Mouse (Mus musculus) kidney, postnatal 0 days (tissue): ENCODE measurements around the gene Rars. TPM values are rescaled to one million over a fixed set of nuclear protein-coding genes. Genes with fewer than 3 reads are reported as not detected.
"Not testable (repeated sequence)": the region's sequence is repeated elsewhere in the genome, so short reads cannot be mapped to it uniquely, and the experiment has no call there.

Experiments used
- ATAC-seq: fragments of 200-750 bp; cut with Nextera tagmentation; replicated peaks from 2 replicates; pipeline ENCODE4 v1.8.0; 2017; ENCODE audit warnings: low read depth, moderate number of reproducible peaks, moderate TSS enrichment, moderate library complexity; ENCODE audit not compliant: low FRiP score
- DNase-seq: peaks from one replicate; pipeline ENCODE4 v3.0.0-alpha.2; 2016; ENCODE audit warnings: low spot score
- H3K27ac ChIP-seq: fragments of 300-500 bp; sonication (generic); 2 replicates; pipeline ENCODE4 v1.5.1; 2014; ENCODE audit warnings: mild to moderate bottlenecking
- H3K27me3 ChIP-seq: fragments of 300-500 bp; sonication (generic); 2 replicates; pipeline ENCODE4 v1.6.1; 2014; ENCODE audit warnings: low read length, mixed read lengths; ENCODE audit not compliant: insufficient read depth
- H3K36me3 ChIP-seq: fragments of 300-500 bp; sonication (generic); 2 replicates; pipeline ENCODE4 v1.6.1; 2014; ENCODE audit warnings: low read length, mixed read lengths; ENCODE audit not compliant: insufficient read depth
- H3K4me1 ChIP-seq: fragments of 300-500 bp; sonication (generic); replicated peaks from 2 replicates; pipeline ENCODE4 v1.6.1; 2014; ENCODE audit warnings: antibody characterized with exemption, low read length, mixed read lengths; ENCODE audit not compliant: insufficient read depth
- H3K4me2 ChIP-seq: fragments of 300-500 bp; sonication (generic); 2 replicates; pipeline ENCODE4 v1.6.1; 2014; ENCODE audit warnings: mild to moderate bottlenecking, low read length, moderate library complexity, mixed read lengths
- H3K4me3 ChIP-seq: fragments of 300-500 bp; sonication (generic); replicated peaks from 2 replicates; pipeline ENCODE4 v1.5.1; 2014; ENCODE audit warnings: low read depth, low read length
- H3K9ac ChIP-seq: fragments of 300-500 bp; sonication (generic); 2 replicates; pipeline ENCODE4 v1.6.1; 2014; ENCODE audit warnings: low read depth, low read length
- H3K9me3 ChIP-seq: fragments of 300-500 bp; sonication (generic); replicated peaks from 2 replicates; pipeline ENCODE4 v1.6.1; 2016; ENCODE audit warnings: low read length, inconsistent platforms, mixed read lengths
- CTCF ChIP-seq: IDR thresholded peaks from 2 replicates; pipeline ENCODE4 v1.5.1; 2016; ENCODE audit warnings: antibody characterized with exemption, low read depth, mild to moderate bottlenecking, moderate library complexity
- WGBS: fragments of 180-500 bp; shearing (Covaris S2); extraction: QIAGEN DNeasy Blood & Tissue Kit; methylation state at CpG from one replicate; pipeline ENCODE4 v1.1.7; 2014; 5-methylcytosine and 5-hydroxymethylcytosine counted together
- polyA plus RNA-seq: library from polyadenylated mRNA; unstranded; fragments of >200 nt; fragmentation: Nextera tagmentation; extraction: Ambion mirVana; gene quantifications from 2 replicates; pipeline ENCODE4 v1.2.1, GENCODE M21; 2015

Rars gene
- polyA plus RNA-seq, 1 experiment from 2014 or later = 67.9 TPM

- TF ChIP-seq CTCF = no peak
- H3K4me3 ChIP-seq = no peak overlapping the region
- H3K27me3 ChIP-seq = no peaks in the 10 kb centered on the region
- H3K27ac ChIP-seq = no peak overlapping the region
- peaks cover 8% of the 10 kb centered on the region; the same call in 1 of the 2 replicates for H3K36me3 ChIP-seq
- no peaks in the 10 kb centered on the region for H3K4me1 ChIP-seq
- DNase-seq (no peak), ATAC-seq (no peak)
- H3K4me2 ChIP-seq = no peak overlapping the region
- H3K9me3 ChIP-seq = no peaks in the 10 kb centered on the region
- H3K9ac ChIP-seq = no peak overlapping the region
- 88% methylated on average over 5 of the region's 5 CpGs for WGBS
Observed at GRCm38 (mm10) chr11:35854941-35855340, 20.6 kb upstream of the Rars start.

- no peaks in the 10 kb centered on the region for H3K4me1 ChIP-seq
Observed at GRCm38 (mm10) chr11:35853651-35854050, 19.3 kb upstream of the Rars start.

GRCm38 (mm10) chr11:35852731-35853130 is 18.4 kb upstream of the Rars start:
- WGBS = 52% methylated on average over 4 of the region's 4 CpGs

More at GRCm38 (mm10) chr11:35853651-35854050, 19.3 kb upstream of the Rars start:
- TF ChIP-seq CTCF = peak; percentile 19; the same call in 1 of the 2 replicates
- ATAC-seq (no peak), DNase-seq (no peak)
- Histone ChIP-seq H3K4me3 (no peak overlapping the region), H3K36me3 (peaks cover 8% of the 10 kb centered on the region; the same call in 1 of the 2 replicates), H3K9ac (no peak overlapping the region), H3K27ac (no peak overlapping the region), H3K4me2 (no peak overlapping the region), H3K9me3 (no peaks in the 10 kb centered on the region), H3K27me3 (no peaks in the 10 kb centered on the region)
- 95% methylated on average over 4 of the region's 4 CpGs for WGBS

GRCm38 (mm10) chr11:35844299-35844698 is 10.0 kb upstream of the Rars start:
- no peak for TF ChIP-seq CTCF
- Histone ChIP-seq H3K9me3 (no peaks in the 10 kb centered on the region), H3K27me3 (no peaks in the 10 kb centered on the region), H3K9ac (no peak overlapping the region), H3K4me3 (no peak overlapping the region), H3K4me2 (no peak overlapping the region), H3K36me3 (peaks cover 5% of the 10 kb centered on the region; the same call in 1 of the 2 replicates), H3K4me1 (no peaks in the 10 kb centered on the region), H3K27ac (no peak overlapping the region)
- WGBS = 87% methylated on average over 9 of the region's 9 CpGs
- ATAC-seq = no peak
- no peak for DNase-seq

More at GRCm38 (mm10) chr11:35852731-35853130, 18.4 kb upstream of the Rars start:
- H3K36me3 ChIP-seq = 0 out of 2 replicates have a peak, but pooled peaks cover 8% of the 10 kb centered on the region
- H3K27ac ChIP-seq = no peak overlapping the region
- ATAC-seq (no peak), DNase-seq (peak; percentile 20)
- H3K4me3 ChIP-seq = no peak overlapping the region
- no peak overlapping the region for H3K9ac ChIP-seq
- no peaks in the 10 kb centered on the region for H3K9me3 ChIP-seq
- H3K4me1 ChIP-seq = no peaks in the 10 kb centered on the region
- H3K27me3 ChIP-seq = no peaks in the 10 kb centered on the region
- no peak overlapping the region for H3K4me2 ChIP-seq
- TF ChIP-seq CTCF = peak; percentile 65

- not testable (repeated sequence) for H3K4me2 ChIP-seq, H3K27ac ChIP-seq, H3K4me1 ChIP-seq, DNase-seq, H3K27me3 ChIP-seq, H3K9ac ChIP-seq, ATAC-seq, H3K9me3 ChIP-seq, H3K4me3 ChIP-seq, H3K36me3 ChIP-seq
- 88% methylated on average over 4 of the region's 4 CpGs for WGBS
Observed at GRCm38 (mm10) chr11:35842560-35842959, 8.3 kb upstream of the Rars start.

GRCm38 (mm10) chr11:35841738-35842325 is 7.5 kb upstream of the Rars start:
- no peak for TF ChIP-seq CTCF
- no peaks in the 10 kb centered on the region for H3K9me3 ChIP-seq
- ATAC-seq = no peak

GRCm38 (mm10) chr11:35840806-35841205 is 6.5 kb upstream of the Rars start:
- WGBS = 92% methylated on average over 4 of the region's 4 CpGs
- H3K4me2 ChIP-seq, H3K4me3 ChIP-seq, H3K27me3 ChIP-seq, DNase-seq, H3K27ac ChIP-seq, H3K36me3 ChIP-seq, H3K4me1 ChIP-seq, H3K9me3 ChIP-seq, ATAC-seq, H3K9ac ChIP-seq: not testable (repeated sequence)

More at GRCm38 (mm10) chr11:35841738-35842325, 7.5 kb upstream of the Rars start:
- no peaks in the 10 kb centered on the region for H3K4me1 ChIP-seq
- H3K27ac ChIP-seq = no peak overlapping the region
- H3K27me3 ChIP-seq = no peaks in the 10 kb centered on the region
- no peak overlapping the region for H3K4me3 ChIP-seq
- peaks cover 5% of the 10 kb centered on the region; the same call in 1 of the 2 replicates for H3K36me3 ChIP-seq
- DNase-seq = no peak
- WGBS = 88% methylated on average over 21 of the region's 21 CpGs
- no peak overlapping the region for H3K4me2 ChIP-seq
- H3K9ac ChIP-seq = no peak overlapping the region
